Mouse (Mus musculus) liver, embryonic 11.5 days (tissue): ENCODE results near the gene Rora. TPM values are rescaled to one million over a fixed set of nuclear protein-coding genes. Genes with fewer than 3 reads are reported as not detected.

Source experiments
- ATAC-seq: fragments of 200-750 bp; cut with Nextera tagmentation; replicated peaks from 2 replicates; pipeline ENCODE4 v1.8.0; 2017; ENCODE audit warnings: moderate number of reproducible peaks, mild to moderate bottlenecking, moderate TSS enrichment, moderate library complexity; ENCODE audit not compliant: low FRiP score
- DNase-seq: peaks from one replicate; pipeline ENCODE4 v3.0.0-alpha.2; 2017; ENCODE audit warnings: low spot score
- H3K27ac ChIP-seq: fragments of 300-500 bp; sonication (generic); 2 replicates; pipeline ENCODE4 v1.5.1; 2014; ENCODE audit warnings: mild to moderate bottlenecking, low read depth, low read length, control low read depth
- H3K27me3 ChIP-seq: fragments of 300-500 bp; sonication (generic); replicated peaks from 2 replicates; pipeline ENCODE4 v1.6.1; 2014; ENCODE audit warnings: low read length, mixed read lengths; ENCODE audit not compliant: control insufficient read depth, insufficient read depth
- H3K36me3 ChIP-seq: fragments of 300-500 bp; sonication (generic); 2 replicates; pipeline ENCODE4 v1.6.1; 2014; ENCODE audit warnings: mild to moderate bottlenecking, low read length, moderate library complexity, mixed read lengths; ENCODE audit not compliant: control insufficient read depth, insufficient read depth
- H3K4me1 ChIP-seq: fragments of 300-500 bp; sonication (generic); replicated peaks from 2 replicates; pipeline ENCODE4 v1.6.1; 2014; ENCODE audit warnings: low read length, mixed read lengths; ENCODE audit not compliant: control insufficient read depth, insufficient read depth
- H3K4me2 ChIP-seq: fragments of 300-500 bp; sonication (generic); 2 replicates; pipeline ENCODE4 v1.6.1; 2014; ENCODE audit warnings: mild to moderate bottlenecking, control low read depth, moderate library complexity
- H3K4me3 ChIP-seq: fragments of 300-500 bp; sonication (generic); 2 replicates; pipeline ENCODE4 v1.5.1; 2014; ENCODE audit warnings: low read depth, low read length, control low read depth
- H3K9ac ChIP-seq: fragments of 300-500 bp; sonication (generic); 2 replicates; pipeline ENCODE4 v1.6.1; 2014; ENCODE audit warnings: low read depth, low read length, control low read depth
- H3K9me3 ChIP-seq: fragments of 300-500 bp; sonication (generic); 2 replicates; pipeline ENCODE4 v1.6.1; 2016; ENCODE audit warnings: low read length, inconsistent platforms, mixed read lengths; ENCODE audit not compliant: control insufficient read depth
- WGBS: fragments of 180-500 bp; shearing (Covaris S2); extraction: QIAGEN DNeasy Blood & Tissue Kit; methylation state at CpG from one replicate; pipeline ENCODE4 v1.1.7; 2014; 5-methylcytosine and 5-hydroxymethylcytosine counted together
- polyA plus RNA-seq: library from polyadenylated mRNA; unstranded; fragments of >200 nt; fragmentation: Nextera tagmentation; extraction: Ambion mirVana; gene quantifications from 2 replicates; pipeline ENCODE4 v1.2.1, GENCODE M21; 2014

The Rora gene
- polyA plus RNA-seq, 1 experiment from 2014 or later: 4.3 TPM

GRCm38 (mm10) chr9:68933159-68933558 lies 279.6 kb downstream of the Rora start:
- 35% methylated on average over 3 of the region's 3 CpGs for WGBS
- no peak overlapping the region for H3K4me3 ChIP-seq
- no peaks in the 10 kb centered on the region for H3K4me1 ChIP-seq
- no peaks in the 10 kb centered on the region for H3K9me3 ChIP-seq
- no peak overlapping the region for H3K27ac ChIP-seq
- no peak overlapping the region for H3K9ac ChIP-seq
- DNase-seq (no peak), ATAC-seq (no peak)
- H3K27me3 ChIP-seq: no peaks in the 10 kb centered on the region
- H3K36me3 ChIP-seq: no peaks in the 10 kb centered on the region
- H3K4me2 ChIP-seq: no peak overlapping the region

- Histone ChIP-seq H3K9ac (no peak overlapping the region), H3K36me3 (no peaks in the 10 kb centered on the region), H3K9me3 (no peaks in the 10 kb centered on the region), H3K4me1 (no peaks in the 10 kb centered on the region), H3K4me3 (no peak overlapping the region), H3K27ac (no peak overlapping the region), H3K4me2 (no peak overlapping the region), H3K27me3 (no peaks in the 10 kb centered on the region)
- 93% methylated on average over 4 of the region's 4 CpGs for WGBS
- DNase-seq: no peak
- no peak for ATAC-seq
These were observed 280.7 kb downstream of the Rora start for GRCm38 (mm10) chr9:68934238-68934637.

GRCm38 (mm10) chr9:68935611-68936010 lies 282.0 kb downstream of the Rora start:
- no peak for DNase-seq
- no peak for ATAC-seq
- Histone ChIP-seq H3K36me3 (no peaks in the 10 kb centered on the region), H3K9ac (no peak overlapping the region), H3K27ac (no peak overlapping the region), H3K9me3 (no peaks in the 10 kb centered on the region), H3K4me2 (no peak overlapping the region), H3K27me3 (no peaks in the 10 kb centered on the region), H3K4me3 (no peak overlapping the region), H3K4me1 (no peaks in the 10 kb centered on the region)
- WGBS: 77% methylated on average over 11 of the region's 11 CpGs

GRCm38 (mm10) chr9:68941037-68941436 lies 287.5 kb downstream of the Rora start:
- H3K27me3 ChIP-seq: no peaks in the 10 kb centered on the region
- no peaks in the 10 kb centered on the region for H3K4me1 ChIP-seq
- no peak overlapping the region for H3K4me3 ChIP-seq
- H3K4me2 ChIP-seq: no peak overlapping the region
- no peak overlapping the region for H3K27ac ChIP-seq
- ATAC-seq (no peak), DNase-seq (no peak)
- no peak overlapping the region for H3K9ac ChIP-seq
- no peaks in the 10 kb centered on the region for H3K36me3 ChIP-seq
- WGBS: 75% methylated on average over 7 of the region's 7 CpGs
- no peaks in the 10 kb centered on the region for H3K9me3 ChIP-seq

GRCm38 (mm10) chr9:68942595-68943011 lies 289.0 kb downstream of the Rora start:
- no peak overlapping the region for H3K27ac ChIP-seq
- H3K4me2 ChIP-seq: no peak overlapping the region
- no peaks in the 10 kb centered on the region for H3K9me3 ChIP-seq
- H3K9ac ChIP-seq: no peak overlapping the region
- no peak overlapping the region for H3K4me3 ChIP-seq
- no peak for DNase-seq
- no peaks in the 10 kb centered on the region for H3K36me3 ChIP-seq
- 68% methylated on average over 4 of the region's 4 CpGs for WGBS
- no peaks in the 10 kb centered on the region for H3K4me1 ChIP-seq
- H3K27me3 ChIP-seq: no peaks in the 10 kb centered on the region
- ATAC-seq: no peak

GRCm38 (mm10) chr9:68944026-68944425 lies 290.4 kb downstream of the Rora start:
- Histone ChIP-seq H3K4me1 (no peaks in the 10 kb centered on the region), H3K36me3 (no peaks in the 10 kb centered on the region), H3K27me3 (no peaks in the 10 kb centered on the region), H3K9me3 (no peaks in the 10 kb centered on the region), H3K27ac (no peak overlapping the region), H3K9ac (no peak overlapping the region), H3K4me2 (no peak overlapping the region), H3K4me3 (no peak overlapping the region)
- DNase-seq (no peak), ATAC-seq (no peak)
- 94% methylated on average over 3 of the region's 3 CpGs for WGBS

- DNase-seq: no peak
- H3K9ac ChIP-seq: no peak overlapping the region
- H3K4me1 ChIP-seq: no peaks in the 10 kb centered on the region
- no peak overlapping the region for H3K27ac ChIP-seq
- 54% methylated on average over 6 of the region's 6 CpGs for WGBS
- no peaks in the 10 kb centered on the region for H3K36me3 ChIP-seq
- no peak overlapping the region for H3K4me3 ChIP-seq
- H3K4me2 ChIP-seq: no peak overlapping the region
- no peak for ATAC-seq
- H3K27me3 ChIP-seq: no peaks in the 10 kb centered on the region
- H3K9me3 ChIP-seq: no peaks in the 10 kb centered on the region
These were observed 294.1 kb downstream of the Rora start for GRCm38 (mm10) chr9:68947707-68948106.

- Histone ChIP-seq H3K4me2 (no peak overlapping the region), H3K9me3 (no peaks in the 10 kb centered on the region), H3K4me3 (no peak overlapping the region), H3K27ac (no peak overlapping the region), H3K4me1 (no peaks in the 10 kb centered on the region), H3K36me3 (no peaks in the 10 kb centered on the region), H3K9ac (no peak overlapping the region), H3K27me3 (no peaks in the 10 kb centered on the region)
- DNase-seq (no peak), ATAC-seq (no peak)
- 81% methylated on average over 3 of the region's 3 CpGs for WGBS
These were observed 294.6 kb downstream of the Rora start for GRCm38 (mm10) chr9:68948141-68948540.

GRCm38 (mm10) chr9:68956210-68956874 lies 302.8 kb downstream of the Rora start:
- Histone ChIP-seq H3K9ac (no peak overlapping the region), H3K4me2 (no peak overlapping the region), H3K27ac (no peak overlapping the region), H3K9me3 (no peaks in the 10 kb centered on the region), H3K36me3 (no peaks in the 10 kb centered on the region), H3K4me1 (no peaks in the 10 kb centered on the region), H3K27me3 (no peaks in the 10 kb centered on the region), H3K4me3 (no peak overlapping the region)
- WGBS: 54% methylated on average over 12 of the region's 12 CpGs
- DNase-seq (no peak), ATAC-seq (no peak)
